Mouse (Mus musculus): Measurements from ENCODE around the gene 9530077C05Rik.
"Not testable (repeated sequence)": the region's sequence is repeated elsewhere in the genome, so short reads cannot be mapped to it uniquely, and the experiment has no call there.

The 9530077C05Rik gene

GRCm38 (mm10) chr9:22420491-22420890 is 9.2 kb downstream of the 9530077C05Rik start:
- no peak for DNase-seq

- DNase-seq = no peak
Observed at GRCm38 (mm10) chr9:22422559-22422958, 11.2 kb downstream of the 9530077C05Rik start.

DNA sequence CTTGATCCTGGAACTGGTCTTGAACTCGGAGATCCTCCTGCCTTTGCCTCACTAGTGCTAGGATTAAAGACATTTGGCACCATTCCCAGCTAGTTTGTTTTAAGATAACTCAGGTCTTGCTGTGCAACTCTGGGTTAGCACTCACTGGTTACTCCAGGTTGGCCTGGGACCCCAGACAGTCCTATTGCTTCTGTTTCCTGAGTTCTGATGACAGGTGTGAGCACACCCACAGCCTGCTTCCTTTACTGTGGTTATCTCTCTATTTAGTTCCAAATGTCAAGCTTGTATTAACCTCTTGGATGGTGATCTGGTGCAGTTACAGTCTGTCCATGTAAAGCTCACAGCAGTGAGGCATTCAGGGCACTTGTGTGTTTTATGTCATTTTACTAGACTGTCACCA is 12.2 kb downstream of the 9530077C05Rik start:
- DNase-seq = no peak

- no peak for DNase-seq
Observed at GRCm38 (mm10) chr9:22424196-22424595, 12.9 kb downstream of the 9530077C05Rik start.

GRCm38 (mm10) chr9:22424719-22425118 is 13.4 kb downstream of the 9530077C05Rik start:
- no peak for DNase-seq

DNA sequence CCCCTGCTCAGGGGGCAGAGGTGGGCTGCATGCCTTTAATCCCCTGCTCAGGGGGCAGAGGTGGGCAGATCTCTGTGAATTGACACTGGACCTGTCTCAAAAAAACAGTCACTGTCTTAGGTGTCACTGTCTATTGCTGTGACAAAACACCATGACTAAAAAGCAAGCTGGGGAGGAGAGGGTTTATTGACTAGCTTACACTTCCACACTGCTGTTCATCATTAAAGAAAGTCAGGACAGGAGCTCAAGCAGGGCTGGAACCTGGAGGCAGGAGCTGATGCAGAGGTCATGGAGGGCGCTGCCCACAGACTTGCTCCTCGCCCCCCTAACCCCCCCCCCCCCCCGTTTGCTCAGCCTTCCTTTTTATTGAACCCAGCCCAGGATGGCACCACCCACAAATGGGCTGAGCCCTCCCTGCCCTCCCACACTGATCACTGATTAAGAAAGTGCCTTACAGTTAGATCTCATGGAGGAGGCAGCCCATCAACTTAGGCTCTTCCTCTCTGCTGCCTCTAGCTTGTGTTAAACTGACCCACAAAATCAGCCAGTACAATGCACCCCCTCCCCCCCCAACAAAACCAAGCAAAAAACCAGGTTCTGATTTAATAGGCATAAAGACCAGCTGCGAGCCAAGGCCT is 16.8 kb downstream of the 9530077C05Rik start:
- DNase-seq = no peak

- DNase-seq = no peak
Observed at GRCm38 (mm10) chr9:22428666-22429410, 17.5 kb downstream of the 9530077C05Rik start.

DNA sequence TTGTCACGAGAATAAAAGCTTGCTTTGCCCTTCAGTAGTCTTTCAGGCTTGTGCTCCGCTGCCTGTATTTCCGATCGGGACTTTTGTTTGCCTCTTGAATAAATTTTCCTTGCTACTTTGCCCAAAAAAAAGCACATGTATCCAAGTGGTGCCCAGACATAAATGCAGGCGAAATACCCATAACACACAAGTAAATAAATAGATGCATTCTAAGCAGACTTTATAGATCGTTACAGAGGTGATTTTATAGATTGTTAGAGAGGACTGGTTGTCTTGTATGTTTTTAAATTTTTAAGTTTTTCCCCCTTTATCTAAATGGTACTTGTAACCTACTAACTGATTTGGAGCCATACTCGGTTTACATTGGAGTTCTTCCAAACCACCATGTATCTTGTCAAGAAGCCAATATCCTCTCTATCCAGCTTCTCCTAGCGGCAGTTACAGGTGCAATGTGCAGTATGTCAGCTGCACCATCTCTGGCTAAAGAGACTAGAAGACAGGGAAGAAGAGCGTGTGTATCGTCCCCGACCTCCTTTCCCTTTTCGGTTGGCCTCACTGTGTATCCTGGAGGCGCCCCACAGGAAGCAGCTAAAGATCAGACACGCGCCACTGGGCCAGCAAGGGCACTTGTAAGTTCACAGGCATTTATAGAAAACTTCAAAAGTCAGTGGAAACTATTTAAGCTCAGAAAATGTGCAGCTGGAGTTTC is 18.4 kb downstream of the 9530077C05Rik start:
- DNase-seq = peak; percentile 26

- DNase-seq = no peak
Observed at GRCm38 (mm10) chr9:22430315-22430840, 19.1 kb downstream of the 9530077C05Rik start.

DNA sequence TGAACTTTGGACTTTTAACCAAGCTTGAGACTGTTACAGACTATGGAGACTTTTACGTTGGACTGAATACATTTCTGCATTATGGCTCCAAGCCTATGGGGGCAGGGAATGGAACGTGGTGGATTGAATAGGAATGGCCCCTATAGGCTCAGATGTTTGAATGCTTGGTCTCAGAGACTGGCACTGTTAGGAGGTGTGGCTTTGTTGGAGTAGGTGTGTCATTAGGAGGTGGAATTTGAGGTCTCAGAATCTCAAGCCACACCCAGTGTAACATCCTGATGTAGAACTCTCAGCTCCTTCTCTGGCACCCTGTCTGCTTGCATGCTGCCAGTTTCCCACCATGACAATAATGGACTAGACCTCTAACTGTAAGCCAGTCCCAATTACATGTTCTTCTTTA is 21.9 kb downstream of the 9530077C05Rik start:
- DNase-seq = no peak

DNA sequence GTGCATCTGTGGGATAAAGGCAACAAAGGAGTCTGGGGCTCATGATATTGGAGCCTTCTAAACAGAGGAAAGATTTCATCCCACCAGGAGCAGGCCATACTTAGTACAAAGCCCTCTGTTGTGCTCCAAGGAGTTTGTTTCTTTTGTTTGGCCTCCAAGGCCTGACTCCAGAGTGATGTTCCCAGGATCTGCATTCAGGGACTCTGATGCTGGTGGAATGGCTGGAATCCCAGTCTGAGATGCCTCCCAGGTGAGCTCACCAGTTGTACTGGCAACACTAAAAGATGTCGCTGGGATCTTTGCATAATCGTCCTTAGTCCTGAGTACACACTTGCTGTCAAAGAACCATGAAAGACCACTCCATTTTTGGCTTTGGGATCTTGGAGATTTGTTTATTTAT is 22.8 kb downstream of the 9530077C05Rik start:
- no peak for DNase-seq

DNA sequence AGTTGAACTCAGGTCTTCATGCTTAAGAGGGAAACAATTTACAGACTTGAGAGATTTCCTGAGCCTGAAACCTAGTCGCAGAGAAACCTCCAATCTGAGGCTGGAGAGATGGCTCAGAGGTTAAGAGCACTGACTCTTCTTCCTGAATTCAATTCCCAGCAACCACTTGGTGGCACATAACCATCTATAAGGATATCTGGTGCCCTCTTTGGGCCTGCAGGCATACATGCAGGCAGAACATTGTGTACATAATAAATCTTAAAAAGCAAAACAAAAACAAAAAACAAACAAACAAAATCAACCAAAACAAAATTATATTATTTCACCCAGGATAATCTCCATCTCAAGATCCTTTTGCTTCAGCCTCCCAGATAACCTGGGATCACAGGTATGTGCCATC is 27.5 kb downstream of the 9530077C05Rik start:
- DNase-seq = no peak

GRCm38 (mm10) chr9:22443157-22443556 is 31.8 kb downstream of the 9530077C05Rik start:
- DNase-seq = no peak

GRCm38 (mm10) chr9:22445123-22445522 is 33.8 kb downstream of the 9530077C05Rik start:
- no peak for DNase-seq

DNA sequence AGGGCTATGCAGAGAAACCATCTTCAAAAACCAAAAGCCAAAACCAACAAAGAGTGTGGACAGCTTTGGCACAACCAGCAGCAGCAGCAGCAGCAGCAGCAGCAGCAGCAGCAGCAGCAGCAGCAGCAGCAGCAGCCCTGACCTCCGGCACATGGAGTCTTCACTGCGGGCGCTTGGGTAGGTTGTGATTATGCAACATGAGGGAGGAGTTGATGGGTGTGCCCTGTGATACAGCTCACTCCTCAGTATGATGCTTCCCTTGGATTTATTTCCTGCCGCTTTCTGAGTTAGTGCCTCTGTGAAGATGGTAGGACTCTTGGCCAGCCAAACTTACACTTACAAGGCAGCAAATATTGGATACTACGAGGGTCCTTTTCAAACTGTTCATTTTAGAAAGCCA is 35.9 kb downstream of the 9530077C05Rik start:
- DNase-seq = no peak

GRCm38 (mm10) chr9:22448420-22448819 is 37.1 kb downstream of the 9530077C05Rik start:
- no peak for DNase-seq

DNA sequence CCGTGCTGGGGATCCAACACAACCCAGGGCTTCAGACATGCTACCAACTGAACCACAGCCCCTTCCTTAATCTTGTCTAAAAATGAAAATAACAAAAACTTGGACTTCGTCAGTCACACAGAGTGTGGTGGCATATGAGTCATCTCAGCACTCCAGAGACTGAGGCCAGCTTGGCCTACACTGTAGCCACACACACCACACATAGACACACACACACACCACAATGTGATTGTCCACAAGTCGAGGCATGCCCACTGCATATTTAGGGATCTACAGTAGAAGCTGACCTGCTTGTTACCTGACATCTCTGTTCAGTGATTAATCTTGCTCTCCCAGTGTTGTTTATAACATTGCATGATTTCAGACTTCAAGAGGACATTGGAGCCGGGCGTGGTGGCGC is 37.9 kb downstream of the 9530077C05Rik start:
- no peak for DNase-seq

GRCm38 (mm10) chr9:22452697-22453096 is 41.4 kb downstream of the 9530077C05Rik start:
- DNase-seq = no peak

GRCm38 (mm10) chr9:22453501-22453924 is 42.2 kb downstream of the 9530077C05Rik start:
- DNase-seq = no peak

DNA sequence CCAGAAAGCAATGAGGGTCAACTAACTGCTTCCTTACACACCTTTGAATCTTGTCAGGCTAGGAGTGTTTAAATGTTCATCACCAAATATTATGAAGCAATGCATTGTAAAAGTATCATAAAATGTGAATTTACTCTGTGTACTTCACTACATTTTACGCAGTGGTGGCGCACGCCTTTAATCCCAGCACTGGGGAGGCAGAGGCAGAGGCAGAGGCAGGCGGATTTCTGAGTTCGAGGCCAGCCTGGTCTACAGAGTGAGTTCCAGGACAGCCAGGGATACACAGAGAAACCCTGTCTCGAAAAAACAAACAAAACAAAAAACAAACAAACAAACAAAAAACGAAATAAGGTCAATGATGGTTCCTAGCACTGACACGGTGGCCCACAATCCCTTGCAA is 42.7 kb downstream of the 9530077C05Rik start, which contains the start of gene Gm17545:
Gm17545 (plus strand) TSS at position 301 of the 400 bp plus-strand sequence.
- not testable (repeated sequence) for DNase-seq

DNA sequence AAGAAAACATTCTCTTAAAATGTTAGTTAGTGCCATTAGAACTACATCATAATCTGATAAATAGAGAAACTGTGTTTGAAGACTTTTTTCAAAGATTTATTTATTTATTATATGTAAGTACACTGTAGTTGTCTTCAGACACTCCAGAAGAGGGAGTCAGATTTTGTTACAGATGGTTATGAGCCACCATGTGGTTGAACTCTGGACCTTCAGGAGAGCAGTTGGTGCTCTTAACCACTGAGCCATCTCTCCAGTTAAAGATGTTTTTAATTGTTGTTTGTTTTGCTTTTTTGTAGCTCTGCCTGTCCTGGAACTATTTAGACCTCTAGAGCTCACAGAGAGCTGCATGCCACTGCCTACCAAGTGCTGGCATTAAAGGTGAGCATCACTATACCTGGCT is 43.7 kb downstream of the 9530077C05Rik start:
- no peak for DNase-seq

DNA sequence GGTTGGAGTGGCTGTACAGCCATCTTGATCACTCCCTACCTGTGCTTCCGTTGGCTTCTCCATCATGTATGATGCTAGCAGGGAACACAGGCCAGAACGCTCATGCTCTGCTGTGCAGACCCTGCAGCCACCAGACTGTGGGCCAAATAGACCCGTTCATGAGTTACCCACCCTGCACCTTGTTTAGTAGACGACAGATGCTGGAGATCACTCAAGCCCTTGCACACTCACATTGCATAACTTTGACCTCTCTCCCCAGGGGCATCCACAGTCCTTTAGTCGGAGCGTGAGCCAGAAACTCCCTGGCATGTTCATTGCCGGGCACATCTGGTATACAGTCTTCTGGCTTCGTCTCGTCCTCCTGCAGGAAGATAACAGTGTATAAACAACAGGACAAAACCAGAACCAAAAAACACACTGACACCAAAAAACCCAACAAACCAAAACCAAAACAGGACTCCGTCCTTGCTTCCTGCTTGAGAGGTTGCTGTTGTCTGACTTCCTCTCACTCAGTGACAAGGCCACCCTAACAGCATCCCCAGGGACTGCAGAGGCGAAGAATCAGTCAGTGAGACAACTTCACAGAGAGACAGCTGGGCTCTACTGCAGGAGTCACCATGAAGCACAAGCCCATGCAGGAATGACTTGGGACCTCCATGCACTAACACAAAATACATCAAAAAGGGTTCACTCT is 46.0 kb downstream of the 9530077C05Rik start:
- DNase-seq = no peak

GRCm38 (mm10) chr9:22461946-22462345 is 50.6 kb downstream of the 9530077C05Rik start:
- no peak for DNase-seq
